ENCODE assay signal across 9 mouse cellular contexts in genomic region chr15:36901350-36901749, GRCm38 (mm10).
A peak's percentile ranks its signal among the peaks of the same experiment; 100 is the strongest.
DNase-seq lines count a peak whose midpoint lies in the region; ATAC-seq and TF ChIP-seq lines count a peak whose summit lies in the region.
"Had no signal": no experiment of that assay in that cellular context is flagged by ENCODE, and none has a peak within 500 bp of the region (broad histone marks: within the 10 kb centered on the region; RNA-seq: fewer than 3 reads in every experiment).

No protein-coding gene starts in this region.

- H3K36me3 ChIP-seq in midbrain, embryonic 13.5 days: no peaks in the 10 kb centered on the region

- no peaks in the 10 kb centered on the region for H3K9me3 ChIP-seq in midbrain, embryonic 13.5 days

- no peak overlapping the region for H3K4me3 ChIP-seq in cerebellum, adult 2 months (replicated peaks; ENCODE audit: insufficient read depth, low read depth, low read length)
- no peak overlapping the region for H3K4me3 ChIP-seq in midbrain, embryonic 13.5 days (replicated peaks)

- H3K9ac ChIP-seq in midbrain, embryonic 13.5 days (replicated peaks): peak overlapping the region; percentile 46; the same call in 1 of the 2 replicates

- H3K4me2 ChIP-seq in midbrain, embryonic 13.5 days (replicated peaks): peak overlapping the region; percentile 34

- DNase-seq in cerebellum, adult 2 months: no peak
- no peak for DNase-seq in cerebellum, postnatal 36 days
- peak; percentile 10 for DNase-seq in right cerebral cortex, postnatal 4 days
- no peak for DNase-seq in right cerebral cortex, adult 18-20 months
- no peak for DNase-seq in MN1 (ENCODE audit: low spot score)
- no peak for DNase-seq in embryo, embryonic 9.5 days (ENCODE audit: extremely low spot score)
- no peak for DNase-seq in adrenal gland, adult 2 months

- H3K4me1 ChIP-seq in cerebellum, adult 2 months (ENCODE audit: control insufficient read depth, insufficient read depth, low read length): peaks cover 16% of the 10 kb centered on the region
- peaks cover 20% of the 10 kb centered on the region for H3K4me1 ChIP-seq in midbrain, embryonic 13.5 days (replicated peaks)

- WGBS in cerebellum, adult 2 months: 77% methylated on average over 5 of the region's 5 CpGs
- 65% methylated on average over 5 of the region's 5 CpGs for WGBS in midbrain, embryonic 13.5 days

- peak; percentile 51 for ATAC-seq in midbrain, embryonic 13.5 days

- no peak for TF ChIP-seq CTCF in cerebellum, adult 2 months (IDR thresholded peaks at IDR 0.05; ENCODE audit: borderline replicate concordance, insufficient read depth, low read depth, low read length)

- H3K27me3 ChIP-seq in cerebellum, adult 2 months (ENCODE audit: control insufficient read depth, insufficient read depth, low read length): no peaks in the 10 kb centered on the region
- no peaks in the 10 kb centered on the region for H3K27me3 ChIP-seq in midbrain, embryonic 13.5 days

- 0 out of 2 replicates have a peak overlapping the region, but pooled peaks have one; percentile 27 for H3K27ac ChIP-seq in cerebellum, adult 2 months (ENCODE audit: insufficient read depth, low read length)
- H3K27ac ChIP-seq in midbrain, embryonic 13.5 days: peak overlapping the region; percentile 73
- H3K27ac ChIP-seq: macrophage had no signal

- TF ChIP-seq POLR2A in cerebellum, adult 2 months (IDR thresholded peaks at IDR 0.05; ENCODE audit: borderline replicate concordance, insufficient read depth, low read length): no peak
